27 mouse cellular contexts compared by ENCODE assay signal in genomic region chr3:115240497-115240896, GRCm38 (mm10).
DNase-seq lines count a peak whose midpoint lies in the region; ATAC-seq and TF ChIP-seq lines count a peak whose summit lies in the region.
"Had no signal": no experiment of that assay in that cellular context is flagged by ENCODE, and none has a peak within 500 bp of the region (broad histone marks: within the 10 kb centered on the region; RNA-seq: fewer than 3 reads in every experiment).

No protein-coding gene starts in this region.

- H3K4me1 ChIP-seq in forebrain, embryonic 14.5 days (ENCODE audit: control insufficient read depth, insufficient read depth, low read length): no peaks in the 10 kb centered on the region
- no peaks in the 10 kb centered on the region for H3K4me1 ChIP-seq in forebrain, embryonic 10.5 days
- no peaks in the 10 kb centered on the region for H3K4me1 ChIP-seq in forebrain, postnatal 0 days (ENCODE audit: insufficient read depth)
- no peaks in the 10 kb centered on the region for H3K4me1 ChIP-seq in forebrain, embryonic 12.5 days
- H3K4me1 ChIP-seq in midbrain, embryonic 14.5 days (ENCODE audit: control insufficient read depth, insufficient read depth, low read length): no peaks in the 10 kb centered on the region
- H3K4me1 ChIP-seq in midbrain, postnatal 0 days (ENCODE audit: insufficient read depth, low read length): no peaks in the 10 kb centered on the region
- H3K4me1 ChIP-seq: embryonic facial prominence, embryonic 13.5 days; embryonic facial prominence, embryonic 15.5 days had no signal

- H3K9me3 ChIP-seq in forebrain, embryonic 14.5 days (replicated peaks; ENCODE audit: control insufficient read depth, low read length): no peaks in the 10 kb centered on the region
- no peaks in the 10 kb centered on the region for H3K9me3 ChIP-seq in forebrain, embryonic 10.5 days
- H3K9me3 ChIP-seq in forebrain, postnatal 0 days (ENCODE audit: low read length): no peaks in the 10 kb centered on the region
- H3K9me3 ChIP-seq in forebrain, embryonic 12.5 days: no peaks in the 10 kb centered on the region
- H3K9me3 ChIP-seq in midbrain, embryonic 14.5 days (ENCODE audit: control insufficient read depth, low read length): no peaks in the 10 kb centered on the region
- H3K9me3 ChIP-seq in midbrain, postnatal 0 days (ENCODE audit: low read length): no peaks in the 10 kb centered on the region
- H3K9me3 ChIP-seq: embryonic facial prominence, embryonic 13.5 days; embryonic facial prominence, embryonic 15.5 days; G1E had no signal

- TF ChIP-seq CTCF in forebrain, postnatal 0 days (IDR thresholded peaks at IDR 0.05; ENCODE audit: low read depth): no peak
- TF ChIP-seq CTCF in midbrain, postnatal 0 days (IDR thresholded peaks at IDR 0.05): no peak
- TF ChIP-seq CTCF in brain, embryonic 14.5 days (IDR thresholded peaks at IDR 0.05; ENCODE audit: borderline replicate concordance, extremely low read depth, insufficient read depth, insufficient read length): no peak

- WGBS in forebrain, embryonic 14.5 days: 48% methylated on average over 2 of the region's 2 CpGs
- 70% methylated on average over 2 of the region's 2 CpGs for WGBS in forebrain, embryonic 10.5 days
- 36% methylated on average over 2 of the region's 2 CpGs for WGBS in forebrain, postnatal 0 days
- 52% methylated on average over 2 of the region's 2 CpGs for WGBS in forebrain, embryonic 12.5 days
- WGBS in midbrain, embryonic 14.5 days: 48% methylated on average over 2 of the region's 2 CpGs
- 35% methylated on average over 2 of the region's 2 CpGs for WGBS in midbrain, postnatal 0 days

- ATAC-seq in forebrain, embryonic 14.5 days: no peak
- peak; percentile 78; the same call in 1 of the 2 replicates for ATAC-seq in forebrain, postnatal 0 days
- ATAC-seq in forebrain, embryonic 12.5 days (ENCODE audit: low FRiP score): no peak
- no peak for ATAC-seq in midbrain, embryonic 14.5 days (ENCODE audit: low FRiP score, low TSS enrichment)
- no peak for ATAC-seq in midbrain, postnatal 0 days (ENCODE audit: low FRiP score)
- ATAC-seq: activated CD4-positive, CD25-positive, alpha-beta regulatory T cell, adult 4 months; CD4-positive, CD25-positive, alpha-beta regulatory T cell, adult 4 months; Patski had no signal

- no peak overlapping the region for H3K4me2 ChIP-seq in forebrain, embryonic 14.5 days (ENCODE audit: low read length)
- no peak overlapping the region for H3K4me2 ChIP-seq in forebrain, postnatal 0 days (ENCODE audit: low read depth)
- H3K4me2 ChIP-seq in forebrain, embryonic 12.5 days: no peak overlapping the region
- no peak overlapping the region for H3K4me2 ChIP-seq in midbrain, embryonic 14.5 days (ENCODE audit: low read length)
- no peak overlapping the region for H3K4me2 ChIP-seq in midbrain, postnatal 0 days (ENCODE audit: low read depth, low read length, poor library complexity, severe bottlenecking)
- H3K4me2 ChIP-seq: embryonic facial prominence, embryonic 13.5 days; embryonic facial prominence, embryonic 15.5 days had no signal

- no peaks in the 10 kb centered on the region for H3K27me3 ChIP-seq in forebrain, embryonic 14.5 days (replicated peaks; ENCODE audit: control insufficient read depth, insufficient read depth, low read length)
- no peaks in the 10 kb centered on the region for H3K27me3 ChIP-seq in forebrain, embryonic 10.5 days (ENCODE audit: poor library complexity, severe bottlenecking)
- no peaks in the 10 kb centered on the region for H3K27me3 ChIP-seq in forebrain, postnatal 0 days (ENCODE audit: insufficient read depth, low read length)
- H3K27me3 ChIP-seq in forebrain, embryonic 12.5 days: no peaks in the 10 kb centered on the region
- no peaks in the 10 kb centered on the region for H3K27me3 ChIP-seq in midbrain, embryonic 14.5 days (ENCODE audit: control insufficient read depth, insufficient read depth, low read length)
- no peaks in the 10 kb centered on the region for H3K27me3 ChIP-seq in midbrain, postnatal 0 days (ENCODE audit: insufficient read depth, low read length)
- H3K27me3 ChIP-seq: CH12.LX; embryonic facial prominence, embryonic 13.5 days; embryonic facial prominence, embryonic 15.5 days; Patski had no signal

- H3K4me3 ChIP-seq in forebrain, embryonic 14.5 days (ENCODE audit: low read depth, low read length): no peak overlapping the region
- no peak overlapping the region for H3K4me3 ChIP-seq in forebrain, embryonic 10.5 days
- no peak overlapping the region for H3K4me3 ChIP-seq in forebrain, postnatal 0 days (ENCODE audit: low read depth, low read length)
- no peak overlapping the region for H3K4me3 ChIP-seq in forebrain, embryonic 12.5 days (replicated peaks)
- H3K4me3 ChIP-seq in midbrain, embryonic 14.5 days (replicated peaks; ENCODE audit: low read depth, low read length): no peak overlapping the region
- H3K4me3 ChIP-seq in midbrain, postnatal 0 days (ENCODE audit: low read depth, low read length): no peak overlapping the region
- H3K4me3 ChIP-seq: embryonic facial prominence, embryonic 13.5 days; embryonic facial prominence, embryonic 15.5 days; erythroblast, embryonic 14.5 days had no signal

- no peaks in the 10 kb centered on the region for H3K36me3 ChIP-seq in forebrain, embryonic 14.5 days (ENCODE audit: control insufficient read depth, insufficient read depth, low read length)
- H3K36me3 ChIP-seq in forebrain, embryonic 10.5 days (replicated peaks): no peaks in the 10 kb centered on the region
- no peaks in the 10 kb centered on the region for H3K36me3 ChIP-seq in forebrain, postnatal 0 days (ENCODE audit: insufficient read depth)
- H3K36me3 ChIP-seq in forebrain, embryonic 12.5 days (replicated peaks): no peaks in the 10 kb centered on the region
- no peaks in the 10 kb centered on the region for H3K36me3 ChIP-seq in midbrain, embryonic 14.5 days (ENCODE audit: control insufficient read depth, insufficient read depth, low read length)
- no peaks in the 10 kb centered on the region for H3K36me3 ChIP-seq in midbrain, postnatal 0 days (ENCODE audit: insufficient read depth, low read length)
- H3K36me3 ChIP-seq: embryonic facial prominence, embryonic 13.5 days; embryonic facial prominence, embryonic 15.5 days; G1E had no signal

- H3K9ac ChIP-seq in forebrain, embryonic 14.5 days (ENCODE audit: low read length): no peak overlapping the region
- H3K9ac ChIP-seq in forebrain, postnatal 0 days: no peak overlapping the region
- no peak overlapping the region for H3K9ac ChIP-seq in forebrain, embryonic 12.5 days
- H3K9ac ChIP-seq in midbrain, embryonic 14.5 days (replicated peaks; ENCODE audit: low read length): no peak overlapping the region
- H3K9ac ChIP-seq in midbrain, postnatal 0 days (replicated peaks; ENCODE audit: low read length, poor library complexity, severe bottlenecking): no peak overlapping the region
- H3K9ac ChIP-seq: embryonic facial prominence, embryonic 13.5 days; embryonic facial prominence, embryonic 15.5 days had no signal

- peak; percentile 10 for DNase-seq in forebrain, embryonic 14.5 days (ENCODE audit: low spot score)
- DNase-seq in forebrain, embryonic 10.5 days (ENCODE audit: extremely low spot score, low spot score): no peak
- DNase-seq in forebrain, postnatal 0 days: no peak
- peak; percentile 11 for DNase-seq in midbrain, embryonic 14.5 days
- no peak for DNase-seq in midbrain, postnatal 0 days (ENCODE audit: low spot score)
- peak; percentile 40 for DNase-seq in brain, embryonic 14.5 days (ENCODE audit: low read depth)
- DNase-seq in lung, postnatal 4 days: no peak
- DNase-seq: adrenal gland, adult 8-10 months; adrenal gland, postnatal 14 days; adrenal gland, postnatal 36 days; B cell, adult 2 months; cerebellum, adult 11 months; cerebellum, adult 18-20 months; cerebellum, adult 8-10 months; cerebellum, adult 9-11 months; cerebellum, postnatal 14 days; cerebellum, postnatal 36 days; embryo, embryonic 11 days had no signal

- no peak overlapping the region for H3K27ac ChIP-seq in forebrain, embryonic 14.5 days (ENCODE audit: low read depth, low read length)
- H3K27ac ChIP-seq in forebrain, embryonic 10.5 days: no peak overlapping the region
- H3K27ac ChIP-seq in forebrain, postnatal 0 days (ENCODE audit: low read depth, low read length): no peak overlapping the region
- H3K27ac ChIP-seq in forebrain, embryonic 12.5 days: no peak overlapping the region
- no peak overlapping the region for H3K27ac ChIP-seq in midbrain, embryonic 14.5 days (replicated peaks; ENCODE audit: low read depth, low read length)
- no peak overlapping the region for H3K27ac ChIP-seq in midbrain, postnatal 0 days (ENCODE audit: low read depth, low read length)
- H3K27ac ChIP-seq: embryonic facial prominence, embryonic 13.5 days; embryonic facial prominence, embryonic 15.5 days had no signal

- TF ChIP-seq POLR2A in brain, embryonic 14.5 days (IDR thresholded peaks at IDR 0.05; ENCODE audit: borderline replicate concordance, extremely low read depth, insufficient read depth, insufficient read length, poor library complexity, severe bottlenecking): no peak

Comparison
In these comparisons a context has a peak if more than half of its experiments do, and no peak if none do; other contexts are left out.
1. DNase-seq: peak in forebrain, embryonic 14.5 days (single experiment), midbrain, embryonic 14.5 days (single experiment) and brain, embryonic 14.5 days (single experiment); none in forebrain, embryonic 10.5 days (single experiment), forebrain, postnatal 0 days (single experiment), midbrain, postnatal 0 days (single experiment) and lung, postnatal 4 days (0 of 2).